8 mouse cellular contexts compared by ENCODE assay signal in genomic region chr5:44227462-44227840, GRCm38 (mm10). TPM values are rescaled to one million over a fixed set of nuclear protein-coding genes. Genes with fewer than 3 reads are reported as not detected.
DNase-seq lines count a peak whose midpoint lies in the region; ATAC-seq and TF ChIP-seq lines count a peak whose summit lies in the region.

No protein-coding gene starts in this region.

- peaks cover 28% of the 10 kb centered on the region for H3K4me1 ChIP-seq in heart, embryonic 12.5 days (replicated peaks)
- H3K4me1 ChIP-seq in E14TG2a.4 (replicated peaks; ENCODE audit: low read depth, low read length): peaks cover 48% of the 10 kb centered on the region
- peaks cover 21% of the 10 kb centered on the region for H3K4me1 ChIP-seq in forebrain, postnatal 0 days (ENCODE audit: insufficient read depth)
- H3K4me1 ChIP-seq in liver, postnatal 0 days (ENCODE audit: insufficient read depth): peaks cover 27% of the 10 kb centered on the region

- TF ChIP-seq CTCF in E14TG2a.4 (conservative IDR thresholded peaks at IDR 0.05; ENCODE audit: low read length): no peak
- TF ChIP-seq CTCF in forebrain, postnatal 0 days (IDR thresholded peaks at IDR 0.05; ENCODE audit: low read depth): no peak
- TF ChIP-seq CTCF in liver, postnatal 0 days (IDR thresholded peaks at IDR 0.05; ENCODE audit: low read depth): no peak

- TF ChIP-seq EP300 in liver, postnatal 0 days (IDR thresholded peaks at IDR 0.05; ENCODE audit: low read depth): no peak

- no peaks in the 10 kb centered on the region for H3K36me3 ChIP-seq in heart, embryonic 12.5 days
- H3K36me3 ChIP-seq in E14TG2a.4 (ENCODE audit: insufficient read depth, low read length): no peaks in the 10 kb centered on the region
- H3K36me3 ChIP-seq in forebrain, postnatal 0 days (ENCODE audit: insufficient read depth): no peaks in the 10 kb centered on the region
- peaks cover 7% of the 10 kb centered on the region for H3K36me3 ChIP-seq in liver, postnatal 0 days (replicated peaks; ENCODE audit: insufficient read depth, low read length)

- 5% methylated on average over 6 of the region's 6 CpGs for WGBS in heart, embryonic 12.5 days
- 8% methylated on average over 6 of the region's 6 CpGs for WGBS in forebrain, postnatal 0 days
- 6% methylated on average over 6 of the region's 6 CpGs for WGBS in liver, postnatal 0 days (ENCODE audit: insufficient replicate concordance)

- H3K4me3 ChIP-seq in heart, embryonic 12.5 days: peak overlapping the region; percentile 95
- H3K4me3 ChIP-seq in E14TG2a.4 (replicated peaks; ENCODE audit: low read length): peak overlapping the region; percentile 88
- H3K4me3 ChIP-seq in forebrain, postnatal 0 days (ENCODE audit: low read depth, low read length): peak overlapping the region; percentile 87
- H3K4me3 ChIP-seq in liver, postnatal 0 days (ENCODE audit: low read depth, low read length): peak overlapping the region; percentile 97

- H3K27ac ChIP-seq in heart, embryonic 12.5 days (ENCODE audit: poor library complexity, severe bottlenecking): peak overlapping the region; percentile 91
- peak overlapping the region; percentile 91 for H3K27ac ChIP-seq in forebrain, postnatal 0 days (ENCODE audit: low read depth, low read length)
- H3K27ac ChIP-seq in liver, postnatal 0 days (ENCODE audit: low read depth): peak overlapping the region; percentile 94

- peak overlapping the region; percentile 86 for H3K4me2 ChIP-seq in heart, embryonic 12.5 days
- peak overlapping the region; percentile 81 for H3K4me2 ChIP-seq in forebrain, postnatal 0 days (ENCODE audit: low read depth)
- H3K4me2 ChIP-seq in liver, postnatal 0 days (ENCODE audit: low read depth, low read length): peak overlapping the region; percentile 75

- H3K9me3 ChIP-seq in heart, embryonic 12.5 days (replicated peaks): no peaks in the 10 kb centered on the region
- no peaks in the 10 kb centered on the region for H3K9me3 ChIP-seq in E14TG2a.4 (ENCODE audit: low read length)
- no peaks in the 10 kb centered on the region for H3K9me3 ChIP-seq in forebrain, postnatal 0 days (ENCODE audit: low read length)
- no peaks in the 10 kb centered on the region for H3K9me3 ChIP-seq in liver, postnatal 0 days (ENCODE audit: low read length)

- ATAC-seq in heart, embryonic 12.5 days (ENCODE audit: insufficient number of reproducible peaks, low FRiP score): no peak
- no peak for ATAC-seq in forebrain, postnatal 0 days
- ATAC-seq in liver, postnatal 0 days: no peak

- DNase-seq in heart, adult 18-20 months: no peak
- no peak for DNase-seq in forebrain, postnatal 0 days
- no peak for DNase-seq in liver, postnatal 0 days
- no peak for DNase-seq in retina, postnatal 1 day
- DNase-seq in frontal cortex, postnatal 36 days (ENCODE audit: low spot score in 2 of 2): no peak
- no peak for DNase-seq in urinary bladder, postnatal 36 days (ENCODE audit: low spot score in 2 of 2)

- H3K27me3 ChIP-seq in heart, embryonic 12.5 days (replicated peaks): no peaks in the 10 kb centered on the region
- H3K27me3 ChIP-seq in E14TG2a.4 (ENCODE audit: insufficient read depth, low read length): no peaks in the 10 kb centered on the region
- no peaks in the 10 kb centered on the region for H3K27me3 ChIP-seq in forebrain, postnatal 0 days (ENCODE audit: insufficient read depth, low read length)
- no peaks in the 10 kb centered on the region for H3K27me3 ChIP-seq in liver, postnatal 0 days (ENCODE audit: insufficient read depth, low read length)

- H3K9ac ChIP-seq in heart, embryonic 12.5 days: peak overlapping the region; percentile 98
- peak overlapping the region; percentile 94 for H3K9ac ChIP-seq in forebrain, postnatal 0 days
- peak overlapping the region; percentile 98 for H3K9ac ChIP-seq in liver, postnatal 0 days (replicated peaks)

RNA-seq across cellular contexts. Expression of gene Tapt1, which starts 1.0 kb away (rescaled TPM):
- 28.3 and 32.6 TPM in 2 replicates for polyA plus RNA-seq in heart, embryonic 12.5 days (2016; fragmentation: Nextera tagmentation; extraction: Ambion mirVana)
- 10 to 100 TPM; 18.8 to 20.7 TPM for total RNA-seq in heart, adult 18-20 months (2021)
- 53.8 and 70.5 TPM in 2 replicates for total RNA-seq in forebrain, postnatal 0 days (2014; rRNA removed)
- 14.1 and 19.1 TPM in 2 replicates for polyA plus RNA-seq in forebrain, postnatal 0 days (2015; fragmentation: Nextera tagmentation; extraction: Ambion mirVana)
- polyA plus RNA-seq in liver, postnatal 0 days (2015; fragmentation: Nextera tagmentation; extraction: Ambion mirVana): 29.8 and 33.3 TPM in 2 replicates
